Mouse (Mus musculus): ENCODE measurements around the gene Tra2a.

Gene Tra2a

GRCm38 (mm10) chr6:49209881-49210854, 53.7 kb downstream of the Tra2a start:
- DNase-seq, result peak; percentile 25

DNA sequence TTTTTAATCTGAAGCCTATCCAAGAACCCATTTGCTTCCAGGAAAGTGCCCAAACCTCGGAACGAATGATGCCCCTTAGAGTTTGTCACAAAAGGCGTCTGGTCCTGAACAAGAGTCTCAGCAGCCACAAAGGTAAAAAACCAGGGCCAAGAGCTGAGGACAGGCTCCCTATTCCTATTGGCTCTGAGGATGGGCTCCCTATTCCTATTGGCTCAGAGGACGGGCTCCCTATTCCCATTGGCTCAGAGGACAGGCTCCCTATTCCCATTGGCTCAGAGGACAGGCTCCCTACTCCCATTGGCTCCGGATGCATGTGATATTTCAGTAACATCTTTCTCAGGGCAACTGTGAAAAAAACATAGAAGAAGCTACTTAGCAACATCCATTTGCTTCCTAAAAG, 54.9 kb downstream of the Tra2a start:
- DNase-seq, result peak; percentile 59

DNA sequence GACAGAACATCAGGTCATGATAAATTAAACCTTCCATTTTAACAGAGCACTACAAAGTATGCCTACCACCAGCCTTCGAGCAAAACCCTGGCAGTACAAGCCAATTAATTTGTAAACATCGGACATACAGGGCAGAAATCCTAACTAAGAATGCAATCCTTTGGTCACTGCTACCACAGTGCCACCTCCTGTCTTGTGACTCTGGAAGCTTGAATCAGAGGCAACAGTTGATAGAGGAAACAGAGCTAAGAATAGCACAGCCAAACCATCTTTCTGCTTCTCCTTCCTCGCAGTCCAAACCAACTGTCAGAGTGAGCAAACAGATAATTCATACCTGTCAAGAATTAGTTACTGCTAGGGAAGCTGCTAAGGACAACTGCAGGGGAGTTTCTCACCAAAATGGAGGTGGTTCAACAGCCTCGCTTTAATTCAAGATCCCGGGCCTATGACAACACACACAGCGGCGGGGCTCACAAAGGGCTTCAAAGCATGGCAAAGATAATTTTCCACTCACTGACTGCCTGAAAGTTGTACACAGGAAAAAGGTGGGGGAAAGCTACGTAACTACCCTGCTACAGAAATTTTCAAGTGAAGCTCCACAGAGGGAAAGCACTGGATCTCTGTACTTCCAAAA, 55.4 kb downstream of the Tra2a start:
- DNase-seq, result peak; percentile 73

GRCm38 (mm10) chr6:49206416-49206815, 57.4 kb downstream of the Tra2a start:
- no peak for DNase-seq

- DNase-seq, result no peak
Measured at GRCm38 (mm10) chr6:49195188-49195587, 68.6 kb downstream of the Tra2a start.

DNA sequence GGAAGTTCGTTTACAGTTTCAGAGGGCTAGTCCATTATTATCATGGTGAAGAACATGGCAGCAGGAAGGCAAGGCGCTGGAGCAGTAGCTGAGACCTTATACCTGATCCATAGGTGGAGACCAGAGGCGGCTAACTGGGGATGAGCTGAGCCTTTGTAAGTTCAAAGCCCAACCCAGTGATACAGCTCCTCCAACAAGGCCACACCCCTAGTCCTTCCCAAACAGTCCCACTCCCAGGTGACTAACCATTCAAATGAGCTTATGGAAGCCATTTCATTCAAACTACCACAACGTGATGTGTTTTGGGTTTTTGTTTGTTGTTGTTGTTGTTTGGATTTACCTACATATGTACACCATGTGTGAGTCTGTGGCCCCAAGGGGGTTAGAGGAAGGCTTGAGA, 69.3 kb downstream of the Tra2a start:
- DNase-seq, result no peak
